Mouse (Mus musculus) adrenal gland, postnatal 4 days (tissue): Measurements from ENCODE around the gene Mrps36. TPM values are rescaled to one million over a fixed set of nuclear protein-coding genes. Genes with fewer than 3 reads are reported as not detected.
A peak's percentile ranks its signal among the peaks of the same experiment; 100 is the strongest.
"Not testable (repeated sequence)": the region's sequence is repeated elsewhere in the genome, so short reads cannot be mapped to it uniquely, and the experiment has no call there.

ENCODE experiments used
- DNase-seq, 2 experiments: peaks; one replicate each; pipeline ENCODE4 v3.0.0; 2021 to 2022; ENCODE audit warnings: low spot score in 2 of 2, mixed read lengths in 2 of 2
- long read RNA-seq, 2 experiments: library from polyadenylated mRNA; stranded (forward); transcript quantifications; one replicate each; pipeline ENCODE4 v2.0.0; 2021
- total RNA-seq, 2 experiments: library from RNA; stranded (reverse); gene quantifications; 2 replicates each; pipeline ENCODE4 v1.2.3; 2021

The Mrps36 gene
- total RNA-seq, result 100 to 1,000 TPM in 1 of 2 experiments, 10 to 100 TPM in 1; 95.5 to 102 TPM
- long read RNA-seq, experiment 1, transcript Mrps36-203 (4 exons, 701 nt), result major isoform, 73 of 80 reads
- long read RNA-seq, experiment 1, partial matches to known transcripts, result 1 of 80 reads
- long read RNA-seq, experiment 1, other reads (novel, unspliced or antisense), result 4 of 80 reads
- long read RNA-seq, experiment 2, transcript Mrps36-203 (4 exons, 701 nt), result major isoform, 64 of 82 reads
- long read RNA-seq, experiment 2, partial matches to known transcripts, result 1 of 82 reads
- long read RNA-seq, experiment 2, other reads (novel, unspliced or antisense), result 11 of 82 reads

GRCm38 (mm10) chr13:100744036-100744744 lies at the start of gene Mrps36:
TSS of gene Mrps36 (minus strand) at chr13:100744659.
- peak; percentile 80 to 89 for DNase-seq

- DNase-seq, result no peak
These were observed 44.6 kb upstream of the Mrps36 start for GRCm38 (mm10) chr13:100789083-100789482.

DNA sequence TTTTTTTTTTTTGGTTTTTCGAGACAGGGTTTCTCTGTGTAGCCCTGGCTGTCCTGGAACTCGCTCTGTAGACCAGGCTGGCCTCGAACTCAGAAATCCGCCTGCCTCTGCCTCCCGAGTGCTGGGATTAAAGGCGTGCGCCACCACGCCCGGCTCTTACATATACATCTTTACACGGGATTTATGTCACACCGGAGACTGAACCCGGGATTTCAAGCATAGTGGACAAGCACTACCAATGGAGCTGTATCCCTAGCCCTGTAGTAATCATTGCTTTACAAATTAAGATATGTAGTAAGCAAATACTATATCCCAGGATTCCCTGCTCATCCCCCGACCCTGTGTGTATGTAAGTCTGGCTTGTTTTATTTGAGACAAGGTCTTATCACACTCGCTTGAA lies 43.6 kb upstream of the Mrps36 start:
- not testable (repeated sequence) for DNase-seq

GRCm38 (mm10) chr13:100787316-100788010 lies 43.0 kb upstream of the Mrps36 start:
- DNase-seq, result no peak

- DNase-seq, result peak; percentile 85 to 86
These were observed 42.0 kb upstream of the Mrps36 start, which contains the start of gene Ccnb1 for GRCm38 (mm10) chr13:100786414-100786867. TSS of gene Ccnb1 (minus strand) at chr13:100786570.

- no peak for DNase-seq
These were observed 41.5 kb upstream of the Mrps36 start for GRCm38 (mm10) chr13:100785806-100786413.

DNA sequence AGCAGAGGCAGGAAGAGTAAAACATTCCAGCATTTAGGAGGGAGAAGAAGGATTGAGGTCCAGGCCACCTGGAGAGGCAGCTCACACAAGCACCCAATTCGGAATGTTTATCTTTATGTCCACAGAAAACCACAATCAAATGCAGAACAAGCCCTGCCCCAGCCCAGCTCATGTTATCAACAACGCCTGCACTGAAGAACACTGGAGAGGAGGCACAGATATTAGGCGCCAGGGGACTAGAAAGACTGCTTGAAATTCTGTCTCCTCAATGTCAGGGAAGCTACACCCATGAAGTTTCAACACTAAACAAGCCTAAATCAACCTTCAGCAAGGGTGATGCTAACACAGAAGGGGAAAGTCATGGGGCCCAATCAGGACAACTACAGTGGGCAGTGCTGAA lies 33.0 kb upstream of the Mrps36 start:
- DNase-seq, result no peak

- DNase-seq, result no peak
These were observed 32.3 kb upstream of the Mrps36 start for GRCm38 (mm10) chr13:100776710-100777109.

GRCm38 (mm10) chr13:100776056-100776419 lies 31.6 kb upstream of the Mrps36 start:
- no peak for DNase-seq

- DNase-seq, result peak; percentile 53 to 66
These were observed 31.0 kb upstream of the Mrps36 start, which contains the start of gene Cenph for GRCm38 (mm10) chr13:100775252-100776055. TSS of gene Cenph (minus strand) at chr13:100775899.

- DNase-seq, result no peak
These were observed 30.2 kb upstream of the Mrps36 start for GRCm38 (mm10) chr13:100774704-100775103.

DNA sequence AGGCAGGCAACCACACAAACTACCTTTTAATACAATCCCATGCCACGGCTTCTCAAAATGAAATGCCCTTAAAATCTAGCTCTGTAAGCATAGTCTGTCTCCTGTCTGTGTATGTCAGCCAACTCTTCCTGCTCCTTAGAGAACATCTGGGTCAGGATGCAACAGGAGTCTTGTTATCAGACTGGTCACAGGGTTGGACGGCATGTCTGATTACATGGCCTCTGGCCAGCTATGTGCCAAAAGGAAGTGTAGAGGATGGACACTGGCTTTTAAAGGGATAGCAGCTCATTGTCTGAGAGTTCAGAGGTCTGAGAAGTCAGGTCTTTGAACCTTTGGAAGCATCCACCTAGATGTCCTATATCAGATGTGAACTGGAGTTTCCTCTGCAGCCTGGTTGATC lies 10.9 kb upstream of the Mrps36 start:
- no peak for DNase-seq

DNA sequence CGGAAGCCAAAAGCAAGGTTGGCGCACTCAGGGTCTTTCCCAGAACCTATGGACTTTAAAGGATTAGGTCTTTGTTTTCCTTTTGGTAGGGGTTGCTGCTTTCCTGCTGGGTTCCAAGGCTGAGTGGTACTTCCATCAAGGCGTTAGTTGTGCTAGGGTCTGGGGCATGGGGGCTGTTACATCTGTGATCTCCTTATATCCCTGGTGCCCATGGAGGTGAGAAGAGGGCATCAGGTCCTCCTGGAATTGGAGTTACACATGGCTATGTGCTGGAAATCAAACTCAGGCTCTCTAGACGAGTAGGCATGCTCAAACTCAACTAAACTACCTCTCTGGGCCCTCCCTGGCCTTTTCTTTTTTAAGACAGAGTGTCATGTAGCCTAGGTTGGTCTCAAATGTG lies 9.7 kb upstream of the Mrps36 start:
- DNase-seq, result no peak

DNA sequence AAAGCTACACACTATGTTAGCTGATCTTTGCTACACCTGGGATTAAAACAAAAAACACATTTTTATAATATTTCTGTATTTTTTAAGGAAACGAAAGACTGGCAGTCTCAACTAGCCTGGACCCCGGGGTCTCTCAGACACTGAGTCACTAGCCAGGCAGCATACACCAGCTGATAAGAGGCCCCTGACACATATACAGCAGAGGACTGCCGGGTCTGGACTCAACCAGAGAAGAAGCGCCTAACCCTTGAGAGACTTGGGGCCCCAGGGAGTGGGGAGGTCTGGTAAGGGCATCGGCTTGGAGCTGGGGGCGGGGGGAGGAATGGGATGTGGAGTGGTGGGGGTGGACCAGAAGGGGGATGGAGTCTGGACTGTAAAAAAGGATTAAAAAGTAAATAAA lies 8.6 kb upstream of the Mrps36 start:
- DNase-seq, result no peak

GRCm38 (mm10) chr13:100752529-100752928 lies 8.1 kb upstream of the Mrps36 start:
- DNase-seq, result no peak

- no peak for DNase-seq
These were observed 6.9 kb upstream of the Mrps36 start for GRCm38 (mm10) chr13:100751402-100751801.

GRCm38 (mm10) chr13:100750799-100751198 lies 6.3 kb upstream of the Mrps36 start:
- DNase-seq, result no peak

- no peak for DNase-seq
These were observed 4.2 kb upstream of the Mrps36 start for GRCm38 (mm10) chr13:100748638-100749037.

GRCm38 (mm10) chr13:100746090-100746489 lies 1.6 kb upstream of the Mrps36 start:
- no peak for DNase-seq

- DNase-seq, result no peak
These were observed 968 bp downstream of the Mrps36 start for GRCm38 (mm10) chr13:100743346-100744035.
